Comparison of ENCODE assay signal across 19 mouse cellular contexts in the genomic region with DNA sequence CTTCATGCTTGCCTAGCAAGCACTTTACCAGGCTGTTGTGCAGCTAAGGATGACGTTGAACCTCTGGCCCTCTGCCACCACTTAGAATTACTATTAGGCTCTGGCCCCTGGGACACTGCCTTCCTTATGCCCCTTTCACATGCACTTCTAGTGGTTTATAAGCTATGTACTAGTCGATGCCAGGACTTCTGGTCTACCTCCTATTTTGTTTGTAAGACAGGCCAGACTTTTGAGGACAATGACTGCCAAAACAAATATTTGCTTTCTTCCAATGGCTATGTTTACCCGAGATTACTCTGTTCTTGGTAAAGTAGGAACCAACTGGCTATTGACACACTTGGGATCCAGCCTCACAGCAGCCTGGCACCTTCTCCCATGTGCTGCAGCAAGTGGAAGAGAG.
A peak's percentile ranks its signal among the peaks of the same experiment; 100 is the strongest.
DNase-seq lines count a peak whose midpoint lies in the region; ATAC-seq lines count a peak whose summit lies in the region.
"Had no signal": no experiment of that assay in that cellular context is flagged by ENCODE, and none has a peak within 500 bp of the region (broad histone marks: within the 10 kb centered on the region; RNA-seq: fewer than 3 reads in every experiment).

No protein-coding gene starts in this region.

- DNase-seq in adrenal gland, postnatal 14 days: peak; percentile 24
- no peak for DNase-seq in adrenal gland, postnatal 4 days (ENCODE audit: low spot score in 2 of 2)
- DNase-seq in kidney, postnatal 36 days: peak; percentile 25 to 49
- peak; percentile 63 to 77 for DNase-seq in lung, adult 18-20 months
- DNase-seq in heart, postnatal 10 days: no peak
- DNase-seq in T-cell, adult 2 months (ENCODE audit: low spot score): no peak
- DNase-seq: cerebellum, adult 8-10 months; gastrocnemius, postnatal 10 days; liver, embryonic 13.5 days; retina, postnatal 1 day; thymus, postnatal 14 days had no signal

- 75% methylated on average over 3 of the region's 3 CpGs for WGBS in kidney, embryonic 14.5 days
- 57% methylated on average over 3 of the region's 3 CpGs for WGBS in stomach, embryonic 15.5 days

- H3K36me3 ChIP-seq in kidney, embryonic 14.5 days (ENCODE audit: control insufficient read depth, insufficient read depth, low read length): no peaks in the 10 kb centered on the region
- no peaks in the 10 kb centered on the region for H3K36me3 ChIP-seq in stomach, embryonic 15.5 days
- H3K36me3 ChIP-seq: forebrain, embryonic 12.5 days; heart, embryonic 15.5 days; limb, embryonic 10.5 days; liver, embryonic 13.5 days had no signal

- no peak for ATAC-seq in kidney, embryonic 14.5 days (ENCODE audit: low FRiP score, low TSS enrichment)
- peak; percentile 58 for ATAC-seq in stomach, embryonic 15.5 days (ENCODE audit: insufficient read depth, low FRiP score, low read depth)
- ATAC-seq: hindbrain, postnatal 0 days had no signal

- no peak overlapping the region for H3K4me3 ChIP-seq in kidney, embryonic 14.5 days (ENCODE audit: low read length)
- H3K4me3 ChIP-seq in stomach, embryonic 15.5 days (replicated peaks): no peak overlapping the region
- H3K4me3 ChIP-seq: forebrain, embryonic 12.5 days; heart, embryonic 15.5 days; limb, embryonic 10.5 days; liver, embryonic 13.5 days had no signal

- no peaks in the 10 kb centered on the region for H3K4me1 ChIP-seq in kidney, embryonic 14.5 days (ENCODE audit: control insufficient read depth, insufficient read depth, low read length)
- H3K4me1 ChIP-seq in stomach, embryonic 15.5 days: no peaks in the 10 kb centered on the region

- intact Hi-C loops in heart, postnatal 10 days (cut with DNase I): no loop called here

- no peak overlapping the region for H3K4me2 ChIP-seq in kidney, embryonic 14.5 days (replicated peaks; ENCODE audit: low read depth, low read length)
- no peak overlapping the region for H3K4me2 ChIP-seq in stomach, embryonic 15.5 days
- H3K4me2 ChIP-seq: forebrain, embryonic 12.5 days; heart, embryonic 15.5 days; liver, embryonic 13.5 days had no signal

- H3K27me3 ChIP-seq in kidney, embryonic 14.5 days (ENCODE audit: control insufficient read depth, insufficient read depth, low read length): no peaks in the 10 kb centered on the region
- H3K27me3 ChIP-seq in stomach, embryonic 15.5 days (replicated peaks): no peaks in the 10 kb centered on the region
- H3K27me3 ChIP-seq: CH12.LX; forebrain, embryonic 12.5 days; heart, embryonic 15.5 days; liver, embryonic 13.5 days had no signal

- no peak overlapping the region for H3K27ac ChIP-seq in kidney, embryonic 14.5 days (ENCODE audit: low read depth, low read length)
- H3K27ac ChIP-seq in stomach, embryonic 15.5 days: no peak overlapping the region
- H3K27ac ChIP-seq: forebrain, embryonic 12.5 days; heart, embryonic 15.5 days; hindbrain, postnatal 0 days; kidney, postnatal 0 days; limb, embryonic 10.5 days; liver, embryonic 13.5 days had no signal

- H3K9me3 ChIP-seq in kidney, embryonic 14.5 days (ENCODE audit: control insufficient read depth, low read length): no peaks in the 10 kb centered on the region
- no peaks in the 10 kb centered on the region for H3K9me3 ChIP-seq in stomach, embryonic 15.5 days
- H3K9me3 ChIP-seq: forebrain, embryonic 12.5 days; heart, embryonic 15.5 days; limb, embryonic 10.5 days; liver, embryonic 13.5 days had no signal

- no peak overlapping the region for H3K9ac ChIP-seq in kidney, embryonic 14.5 days (ENCODE audit: low read depth, low read length)
- no peak overlapping the region for H3K9ac ChIP-seq in stomach, embryonic 15.5 days
- H3K9ac ChIP-seq: forebrain, embryonic 12.5 days; heart, embryonic 15.5 days; liver, embryonic 13.5 days had no signal

Comparison
In these comparisons a context has a peak if more than half of its experiments do, and no peak if none do; other contexts are left out.
1. DNase-seq: peak in adrenal gland, postnatal 14 days (single experiment), kidney, postnatal 36 days (2 of 2) and lung, adult 18-20 months (2 of 2); none in adrenal gland, postnatal 4 days (0 of 2), heart, postnatal 10 days (0 of 2) and T-cell, adult 2 months (single experiment).